Mouse (Mus musculus): ENCODE measurements around the gene Zfp551. TPM values are rescaled to one million over a fixed set of nuclear protein-coding genes. Genes with fewer than 3 reads are reported as not detected.

The Zfp551 gene
- polyA plus RNA-seq (2015; fragmentation: Nextera tagmentation; extraction: Ambion mirVana): 3.3 and 3.6 TPM in 2 replicates

DNA sequence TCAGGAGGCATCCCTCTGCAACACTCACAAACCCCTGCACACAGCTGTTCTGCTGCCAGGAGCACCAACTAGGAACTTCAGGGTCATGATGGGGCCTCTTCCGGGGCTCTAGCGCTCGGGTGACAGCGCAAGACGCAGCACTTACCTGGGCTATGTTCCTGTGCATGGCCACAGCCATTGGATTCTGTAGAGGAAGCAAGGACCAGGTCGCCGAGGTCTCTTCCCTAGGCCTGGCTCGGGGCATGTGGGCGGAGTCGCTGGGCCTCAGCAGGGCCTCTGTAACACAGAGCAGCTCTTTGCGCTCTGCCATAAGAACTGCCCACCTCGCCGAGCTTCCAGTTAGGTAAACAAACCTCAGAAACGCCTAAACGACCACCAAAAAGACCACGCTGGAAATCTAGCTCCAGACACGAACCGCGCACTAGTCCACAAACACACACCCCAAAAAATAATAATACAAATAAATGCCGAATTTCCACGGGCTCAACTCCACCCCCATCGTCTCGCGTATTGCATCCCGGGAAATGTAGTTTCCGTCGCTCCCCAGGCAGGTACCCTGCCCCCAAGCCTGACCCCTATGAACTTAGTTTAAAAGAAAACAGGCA, at the start of gene Zfp551:
Zfp551 (minus strand) TSS at position 507 of the 605 bp plus-strand sequence.
- WGBS: under 1% methylated on average over 27 of the region's 27 CpGs
- Histone ChIP-seq H3K36me3 (peaks cover 3% of the 10 kb centered on the region; the same call in 1 of the 2 replicates), H3K9ac (peak within 1 kb of the TSS; percentile 65), H3K27ac (no peak within 1 kb of the TSS), H3K4me2 (peak within 1 kb of the TSS; percentile 74), H3K27me3 (no peaks in the 10 kb centered on the region), H3K9me3 (no peaks in the 10 kb centered on the region), H3K4me1 (no peaks in the 10 kb centered on the region), H3K4me3 (peak within 1 kb of the TSS; percentile 60)
- ATAC-seq (ENCODE audit: borderline replicate concordance, extremely low read depth, low FRiP score, low TSS enrichment): peak; percentile 95

DNA sequence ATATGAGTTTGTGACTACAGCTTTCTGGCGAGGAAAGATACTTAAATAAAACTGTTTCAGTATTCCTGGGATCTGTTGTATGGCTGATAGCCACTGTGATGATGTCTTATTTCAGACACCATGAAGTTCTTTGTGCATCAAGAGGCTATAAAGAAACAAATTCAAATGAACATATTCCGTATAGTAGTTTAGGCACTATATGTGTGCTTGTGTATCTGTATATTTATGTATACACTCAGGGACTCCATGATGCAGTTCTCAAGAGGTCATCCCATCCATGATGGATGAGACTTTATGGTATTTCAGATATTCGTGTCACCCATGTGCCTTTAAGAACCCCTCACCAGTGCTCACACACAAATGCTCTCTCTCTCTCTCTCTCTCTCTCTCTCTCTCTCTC, 304 bp upstream of the Zfp551 start:
- Histone ChIP-seq H3K4me2 (peak overlapping the region; percentile 74), H3K9me3 (no peaks in the 10 kb centered on the region), H3K4me1 (no peaks in the 10 kb centered on the region), H3K9ac (no peak overlapping the region), H3K27me3 (no peaks in the 10 kb centered on the region), H3K27ac (no peak overlapping the region), H3K4me3 (peak overlapping the region; percentile 60), H3K36me3 (peaks cover 3% of the 10 kb centered on the region; the same call in 1 of the 2 replicates)
- 0 out of 2 replicates have a peak, but pooled peaks have one; percentile 19 for ATAC-seq (ENCODE audit: borderline replicate concordance, extremely low read depth, low FRiP score, low TSS enrichment)
- 52% methylated on average over 3 of the region's 3 CpGs for WGBS

GRCm38 (mm10) chr7:12421741-12422140, 810 bp downstream of the Zfp551 start:
- Histone ChIP-seq H3K4me1 (no peaks in the 10 kb centered on the region), H3K4me3 (peak overlapping the region; percentile 60), H3K9me3 (no peaks in the 10 kb centered on the region), H3K36me3 (peaks cover 8% of the 10 kb centered on the region), H3K27ac (no peak overlapping the region), H3K9ac (peak overlapping the region; percentile 65), H3K27me3 (no peaks in the 10 kb centered on the region), H3K4me2 (peak overlapping the region; percentile 74)
- 41% methylated on average over 5 of the region's 5 CpGs for WGBS
- ATAC-seq (ENCODE audit: borderline replicate concordance, extremely low read depth, low FRiP score, low TSS enrichment): no peak

DNA sequence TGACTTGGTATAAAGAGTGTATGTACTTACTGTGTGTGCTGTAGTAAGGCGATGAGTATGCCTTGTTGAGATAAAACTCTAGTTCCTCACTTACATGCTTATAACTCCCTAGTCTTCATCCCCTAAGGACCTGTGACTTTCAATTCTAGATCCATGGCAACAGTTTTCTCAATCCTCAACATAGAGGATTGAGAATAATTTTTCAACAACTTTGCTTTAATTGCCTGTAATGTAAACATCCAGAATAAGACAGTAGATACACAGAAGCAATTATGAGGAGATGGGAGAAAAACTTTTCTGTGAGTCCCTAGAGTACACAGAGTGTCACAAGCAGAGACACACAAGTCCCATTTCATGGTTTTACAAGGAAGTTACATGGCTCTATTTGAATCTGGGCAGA, 53.4 kb downstream of the Zfp551 start, which contains the start of gene Vmn1r84:
Vmn1r84 (minus strand) TSS at position 101 of the 400 bp plus-strand sequence.
- no peaks in the 10 kb centered on the region for H3K27me3 ChIP-seq
- no peak within 1 kb of the TSS for H3K4me2 ChIP-seq
- no peak for ATAC-seq (ENCODE audit: borderline replicate concordance, extremely low read depth, low FRiP score, low TSS enrichment)
- WGBS: 68% methylated on average over 1 of the region's 1 CpGs
- H3K4me3 ChIP-seq: no peak within 1 kb of the TSS
- no peak within 1 kb of the TSS for H3K27ac ChIP-seq
- no peaks in the 10 kb centered on the region for H3K9me3 ChIP-seq
- H3K4me1 ChIP-seq: no peaks in the 10 kb centered on the region
- H3K9ac ChIP-seq: no peak within 1 kb of the TSS
- no peaks in the 10 kb centered on the region for H3K36me3 ChIP-seq

Other genes starting within 250 kb of the Zfp551 start
- not detected in 2 replicates for gene Vmn1r80, start 233.5 kb downstream of the Zfp551 start, polyA plus RNA-seq (2015; fragmentation: Nextera tagmentation; extraction: Ambion mirVana)
- not detected in 2 replicates for gene Vmn1r81, start 154.5 kb downstream of the Zfp551 start, polyA plus RNA-seq (2015; fragmentation: Nextera tagmentation; extraction: Ambion mirVana)
- gene Vmn1r82, start 122.3 kb downstream of the Zfp551 start, polyA plus RNA-seq (2015; fragmentation: Nextera tagmentation; extraction: Ambion mirVana): not detected in 2 replicates
- gene Vmn1r83, start 93.3 kb downstream of the Zfp551 start, polyA plus RNA-seq (2015; fragmentation: Nextera tagmentation; extraction: Ambion mirVana): not detected in 2 replicates
- not detected in 2 replicates for gene Vmn1r84, start 53.5 kb downstream of the Zfp551 start, polyA plus RNA-seq (2015; fragmentation: Nextera tagmentation; extraction: Ambion mirVana)
- 22.1 and 24.3 TPM in 2 replicates for gene Zfp606, start 55.5 kb upstream of the Zfp551 start, polyA plus RNA-seq (2015; fragmentation: Nextera tagmentation; extraction: Ambion mirVana)
- not detected in 2 replicates for gene 2900092C05Rik, start 89.8 kb upstream of the Zfp551 start, polyA plus RNA-seq (2015; fragmentation: Nextera tagmentation; extraction: Ambion mirVana)
- gene Vmn2r53, start 186.0 kb upstream of the Zfp551 start, polyA plus RNA-seq (2015; fragmentation: Nextera tagmentation; extraction: Ambion mirVana): not detected in 2 replicates
- not detected in 2 replicates for gene Vmn2r54, start 217.6 kb upstream of the Zfp551 start, polyA plus RNA-seq (2015; fragmentation: Nextera tagmentation; extraction: Ambion mirVana)